Mouse (Mus musculus): ENCODE data around the gene Nlrp9c. TPM values are rescaled to one million over a fixed set of nuclear protein-coding genes. Genes with fewer than 3 reads are reported as not detected.
"Not testable (repeated sequence)": the region's sequence is repeated elsewhere in the genome, so short reads cannot be mapped to it uniquely, and the experiment has no call there.

Nlrp9c gene
- not detected for total RNA-seq (2021)
- long read RNA-seq, experiment 1 = 0 reads
- long read RNA-seq, experiment 2 = 0 reads

DNA sequence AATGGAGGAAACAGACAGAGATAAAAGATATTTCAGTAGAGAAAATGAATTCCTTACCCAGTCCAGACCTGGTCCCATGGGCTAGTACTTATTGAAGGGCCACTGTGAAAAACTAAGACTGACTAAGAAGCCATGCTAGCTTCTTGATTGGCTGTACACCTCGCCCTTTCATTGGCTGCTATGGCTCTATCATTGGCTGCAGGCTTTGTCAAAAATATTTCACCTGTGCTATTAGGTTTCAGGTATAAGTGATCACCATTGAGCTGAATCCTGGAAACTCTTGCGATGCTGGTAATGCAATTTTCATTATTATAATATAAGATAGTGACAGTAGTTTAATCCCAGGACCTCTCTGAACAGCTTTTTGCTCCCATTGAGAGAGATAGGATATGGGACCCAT, at the start of gene Nlrp9c:
TSS of gene Nlrp9c (minus strand) at position 101 of the 400 bp plus-strand sequence.
- DNase-seq (ENCODE audit: low spot score in 2 of 2) = not testable (repeated sequence)

DNA sequence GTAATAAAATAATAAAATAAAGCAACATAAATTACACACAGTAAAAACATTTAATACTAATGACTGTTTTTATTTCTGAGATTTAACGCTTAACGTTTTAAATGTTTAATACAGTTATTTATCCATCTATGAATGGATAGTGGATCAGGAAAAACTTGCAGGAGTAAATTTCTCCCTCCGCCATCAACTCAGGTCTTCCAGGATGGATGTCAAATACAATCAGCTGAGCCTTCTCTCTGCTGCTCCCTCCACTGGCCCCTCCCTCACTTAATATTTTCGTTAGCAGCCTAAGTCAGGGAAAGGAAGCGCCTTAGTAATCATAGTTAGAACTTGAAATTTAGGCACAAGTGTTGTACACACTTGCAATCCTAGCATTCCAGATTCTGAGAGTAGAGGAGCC, 31.3 kb upstream of the Nlrp9c start, which contains the start of gene Nlrp4a:
TSS of gene Nlrp4a (plus strand) at position 301 of the 400 bp plus-strand sequence.
- DNase-seq (ENCODE audit: low spot score in 2 of 2) = no peak

DNA sequence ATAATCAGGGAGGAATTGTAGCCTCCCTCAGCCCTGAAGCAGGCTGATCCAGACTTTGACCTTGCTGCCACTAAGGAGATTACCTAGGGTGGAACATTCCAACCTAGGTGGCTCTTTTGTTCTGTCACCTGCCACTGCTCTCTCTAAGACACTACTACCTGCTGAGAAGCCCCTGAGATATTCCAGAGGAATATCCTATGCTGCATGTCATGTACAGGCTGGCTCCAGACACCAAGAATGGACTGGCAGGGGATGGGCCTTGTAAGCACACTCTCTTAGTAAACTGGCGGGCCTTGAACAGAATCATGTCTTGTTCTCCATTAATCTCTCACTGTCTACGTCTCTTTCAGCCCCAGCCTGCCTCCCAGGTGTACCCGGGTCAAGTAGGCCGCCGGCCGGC, 11.7 kb downstream of the Nlrp9c start:
- not testable (repeated sequence) for DNase-seq (ENCODE audit: low spot score in 2 of 2)

DNA sequence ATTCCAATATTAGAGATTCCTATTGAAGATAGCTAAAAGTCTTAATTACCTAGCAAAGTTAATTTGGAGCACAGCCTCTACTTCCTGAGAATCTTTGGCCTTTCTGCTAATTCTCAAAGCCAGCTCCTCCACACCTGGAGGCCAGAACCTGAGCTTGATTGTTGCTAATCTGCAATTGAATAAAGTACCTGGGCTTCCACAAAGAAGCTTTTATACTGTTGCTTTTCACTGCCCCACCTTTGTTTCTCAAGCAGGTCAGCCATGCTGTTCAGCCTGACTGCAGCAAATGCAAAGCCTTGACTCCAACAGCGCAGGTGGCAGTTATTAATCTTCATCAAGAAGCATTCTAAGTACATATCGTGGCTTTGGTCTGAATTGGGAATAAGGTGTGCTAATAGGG, 12.4 kb downstream of the Nlrp9c start:
- DNase-seq (ENCODE audit: low spot score in 2 of 2) = not testable (repeated sequence)

DNA sequence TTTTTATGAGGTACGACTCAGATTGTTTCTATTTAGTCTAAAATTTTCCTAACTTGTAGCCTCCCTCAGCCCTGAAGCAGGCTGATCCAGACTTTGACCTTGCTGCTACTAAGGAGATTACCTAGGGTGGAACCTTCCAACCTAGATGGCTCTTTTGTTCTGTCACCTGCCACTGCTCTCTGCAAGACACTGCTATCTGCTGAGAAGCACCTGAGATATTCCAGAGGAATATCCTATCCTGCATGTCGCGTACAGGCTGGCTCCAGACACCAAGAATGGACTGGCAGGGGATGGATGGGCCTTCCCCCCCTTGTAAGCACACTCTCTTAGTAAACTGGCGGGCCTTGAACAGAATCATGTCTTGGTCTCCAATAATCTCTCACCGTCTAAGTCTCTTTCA, 16.8 kb downstream of the Nlrp9c start:
- DNase-seq (ENCODE audit: low spot score in 2 of 2) = not testable (repeated sequence)

DNA sequence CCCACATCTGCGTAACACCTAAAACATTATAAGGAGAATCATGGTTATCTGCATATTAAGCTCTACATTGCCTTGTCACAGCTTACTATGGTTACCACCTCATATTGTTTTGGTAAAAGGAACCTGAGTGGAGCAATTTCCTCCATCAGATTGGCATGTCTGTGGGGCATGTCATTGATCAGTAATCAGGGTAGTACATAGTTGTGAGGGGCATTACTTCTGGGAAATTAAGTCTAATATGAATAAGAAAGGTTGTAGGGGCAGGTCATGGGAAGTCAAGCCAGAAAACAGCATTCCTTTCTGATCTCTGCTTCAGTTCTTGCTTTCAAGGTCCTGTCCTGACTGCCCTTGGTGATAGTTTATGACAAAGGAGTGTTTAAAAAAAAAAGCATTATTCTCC, 22.7 kb downstream of the Nlrp9c start:
- no peak for DNase-seq (ENCODE audit: low spot score in 2 of 2)

DNA sequence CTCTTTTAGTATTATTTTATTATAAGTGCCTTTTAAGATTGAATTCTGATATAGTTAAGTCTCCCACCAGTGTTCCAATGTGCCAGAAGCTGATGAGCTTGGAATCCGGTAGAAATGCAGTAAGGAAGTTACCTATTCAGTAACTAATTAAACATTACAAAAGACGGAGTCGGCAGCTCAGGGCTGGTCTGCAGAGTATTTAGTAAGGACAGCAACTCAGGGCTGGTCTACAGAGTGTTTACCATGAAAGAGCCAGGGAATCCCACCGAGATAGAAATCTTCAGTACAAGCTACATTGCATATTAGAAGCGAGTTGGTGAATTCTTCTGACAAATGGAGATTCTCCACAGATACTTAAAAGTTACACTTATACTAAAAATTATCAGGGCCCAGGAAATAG, 30.3 kb downstream of the Nlrp9c start:
- not testable (repeated sequence) for DNase-seq (ENCODE audit: low spot score in 2 of 2)

DNA sequence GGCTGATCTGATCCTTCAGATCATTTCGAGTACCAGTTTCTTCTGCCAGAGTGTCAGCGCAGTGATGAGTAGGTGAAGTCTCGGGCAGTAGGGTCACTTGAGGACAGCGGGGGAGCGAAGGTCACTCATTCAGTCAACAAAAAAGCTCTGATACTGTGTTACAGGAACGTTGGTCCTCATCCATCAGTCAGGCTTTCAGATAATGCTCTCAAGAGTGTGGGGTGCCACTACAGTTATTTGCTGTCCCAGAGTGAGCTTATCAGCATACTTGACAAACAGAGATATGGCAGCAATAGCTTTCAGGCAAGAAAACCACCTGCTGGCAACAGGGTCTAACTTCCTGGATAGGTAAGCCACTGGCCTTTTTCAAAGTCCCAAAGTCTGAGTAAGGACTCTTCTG, 46.8 kb downstream of the Nlrp9c start:
- not testable (repeated sequence) for DNase-seq (ENCODE audit: low spot score in 2 of 2)

DNA sequence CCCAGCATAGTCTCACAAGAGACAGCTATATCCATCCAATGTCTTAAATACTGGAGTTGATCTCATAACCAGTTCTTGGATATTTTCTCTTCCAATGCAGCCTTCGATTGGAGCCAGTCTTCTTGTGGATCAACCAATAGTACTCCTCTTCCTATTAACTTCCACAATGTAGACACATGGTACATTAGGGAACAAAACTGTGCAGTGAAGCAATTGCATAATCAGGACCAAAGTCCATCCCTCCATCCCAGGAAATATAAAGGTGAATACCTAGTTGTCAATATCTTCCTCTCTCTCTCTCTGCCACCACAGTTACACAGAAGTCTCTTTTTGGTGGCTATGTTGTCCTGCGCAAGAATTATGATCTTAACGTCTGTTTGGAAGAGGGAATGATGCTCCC, 51.2 kb downstream of the Nlrp9c start:
- DNase-seq (ENCODE audit: low spot score in 2 of 2) = not testable (repeated sequence)

DNA sequence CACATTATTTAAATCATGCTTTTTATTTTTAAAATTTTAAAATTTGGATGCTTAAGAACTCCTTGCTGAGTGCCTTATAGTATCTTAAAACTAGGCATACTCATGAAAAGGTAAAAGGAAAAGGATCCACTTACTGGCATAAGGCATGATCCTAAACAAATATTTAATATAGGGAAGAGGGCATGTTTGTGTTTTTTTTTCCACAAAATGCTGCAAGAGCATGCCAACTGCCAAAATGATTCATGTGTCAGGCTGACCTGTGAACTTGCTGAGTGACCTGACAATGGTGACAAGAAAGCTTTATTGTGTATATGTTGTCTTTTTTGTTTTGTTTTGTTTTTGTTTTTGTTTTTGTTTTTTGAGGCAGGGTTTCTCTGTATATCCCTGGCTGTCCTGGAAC, 53.3 kb downstream of the Nlrp9c start:
- DNase-seq (ENCODE audit: low spot score in 2 of 2) = not testable (repeated sequence)

DNA sequence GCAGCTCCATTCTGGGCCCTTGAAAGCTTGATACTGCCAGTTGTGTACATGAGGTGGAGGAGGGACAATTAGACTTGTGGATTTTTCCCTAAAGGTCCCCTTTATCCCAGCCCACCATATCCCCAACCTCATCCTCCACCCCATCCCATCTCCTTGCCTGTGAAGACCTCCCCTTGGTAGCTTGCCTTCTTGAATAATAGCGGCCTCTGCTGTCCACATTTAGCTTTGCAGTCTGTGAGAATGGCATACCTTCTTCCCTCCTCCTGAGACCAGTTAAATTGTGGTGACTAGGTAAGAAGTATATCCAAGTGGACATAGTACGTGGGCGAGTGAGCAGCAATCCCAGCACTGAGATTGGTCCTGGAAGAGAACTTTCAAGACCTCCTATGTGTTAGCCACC, 83.1 kb downstream of the Nlrp9c start:
- DNase-seq (ENCODE audit: low spot score in 2 of 2) = not testable (repeated sequence)

DNA sequence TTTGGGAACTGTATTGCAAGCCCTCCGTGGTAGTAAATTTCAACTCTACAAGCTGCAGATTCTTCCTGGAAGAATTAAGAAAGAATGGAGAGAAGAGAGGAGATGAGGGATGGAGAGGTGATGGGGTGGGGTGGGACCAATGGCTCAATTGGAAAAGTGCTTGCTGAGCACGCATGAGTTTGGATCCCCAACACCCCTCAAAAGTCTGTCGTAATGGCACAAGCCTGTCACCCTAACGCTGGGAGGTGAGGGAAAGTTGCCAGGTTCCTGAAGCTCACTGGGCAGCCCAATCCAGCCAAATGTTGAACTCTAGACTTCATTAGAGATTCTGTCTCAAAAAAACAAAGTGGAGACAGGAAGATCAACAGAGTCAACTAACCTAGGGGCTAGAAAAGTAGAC, 87.7 kb downstream of the Nlrp9c start:
- not testable (repeated sequence) for DNase-seq (ENCODE audit: low spot score in 2 of 2)

DNA sequence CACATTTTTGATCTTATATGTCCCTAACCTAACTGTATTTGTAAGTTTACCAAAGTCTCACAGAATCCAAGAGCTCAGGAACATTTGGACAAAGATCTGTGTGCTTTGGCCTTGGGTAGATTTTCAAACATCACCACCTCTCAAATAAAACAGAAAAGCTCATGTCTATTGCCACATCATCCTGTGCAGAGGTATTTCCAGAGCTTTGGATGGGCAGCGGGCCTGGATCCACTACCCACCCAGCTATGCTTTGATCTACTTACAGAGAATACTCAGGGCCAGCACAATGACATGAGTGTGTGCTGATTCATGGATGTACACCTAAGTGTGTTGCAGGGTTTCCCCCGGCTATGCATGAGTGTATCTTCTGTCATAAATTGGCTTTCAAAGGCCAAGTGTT, 88.3 kb downstream of the Nlrp9c start:
- DNase-seq (ENCODE audit: low spot score in 2 of 2) = not testable (repeated sequence)

DNA sequence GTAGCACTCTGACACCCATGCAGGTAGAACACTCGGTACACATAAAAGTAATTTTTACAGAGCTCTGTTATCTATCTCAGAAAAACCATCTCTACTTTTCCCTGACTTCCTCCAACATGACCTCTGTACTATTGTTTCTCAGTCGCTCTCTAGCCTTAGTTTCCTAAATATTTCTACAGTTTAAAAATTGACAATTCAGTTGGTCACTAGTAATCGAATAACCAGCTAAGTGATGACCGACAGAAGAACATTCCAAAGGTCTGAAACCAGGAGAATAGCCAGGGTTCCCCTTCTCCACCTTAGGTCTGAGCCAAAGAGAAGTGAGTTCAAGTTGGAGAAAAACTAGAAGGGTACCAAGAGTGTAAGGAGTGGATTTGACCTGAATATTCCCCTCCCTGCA, 91.7 kb downstream of the Nlrp9c start:
- DNase-seq (ENCODE audit: low spot score in 2 of 2) = not testable (repeated sequence)

DNA sequence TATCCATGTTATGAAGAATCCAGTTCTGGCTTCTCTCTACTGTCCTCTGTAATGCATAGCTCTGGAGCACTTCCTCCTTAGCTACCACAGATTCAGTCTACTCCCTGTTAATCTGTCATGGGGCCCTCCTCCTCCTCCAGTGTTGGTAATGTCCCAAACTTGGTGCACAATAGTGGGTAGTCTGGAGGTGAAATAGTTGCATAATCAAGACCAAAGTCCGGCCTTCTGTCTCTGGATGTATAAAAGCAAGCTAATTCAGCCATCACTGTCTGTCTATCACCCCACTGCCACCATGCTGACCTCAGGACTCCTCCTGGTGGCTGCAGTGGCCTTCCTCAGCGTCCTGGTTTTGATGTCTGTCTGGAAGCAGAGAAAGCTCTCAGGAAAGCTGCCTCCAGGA, 96.6 kb downstream of the Nlrp9c start, which contains the start of gene Cyp2a4:
TSS of gene Cyp2a4 (plus strand) at position 244 of the 400 bp plus-strand sequence.
- not testable (repeated sequence) for DNase-seq (ENCODE audit: low spot score in 2 of 2)

DNA sequence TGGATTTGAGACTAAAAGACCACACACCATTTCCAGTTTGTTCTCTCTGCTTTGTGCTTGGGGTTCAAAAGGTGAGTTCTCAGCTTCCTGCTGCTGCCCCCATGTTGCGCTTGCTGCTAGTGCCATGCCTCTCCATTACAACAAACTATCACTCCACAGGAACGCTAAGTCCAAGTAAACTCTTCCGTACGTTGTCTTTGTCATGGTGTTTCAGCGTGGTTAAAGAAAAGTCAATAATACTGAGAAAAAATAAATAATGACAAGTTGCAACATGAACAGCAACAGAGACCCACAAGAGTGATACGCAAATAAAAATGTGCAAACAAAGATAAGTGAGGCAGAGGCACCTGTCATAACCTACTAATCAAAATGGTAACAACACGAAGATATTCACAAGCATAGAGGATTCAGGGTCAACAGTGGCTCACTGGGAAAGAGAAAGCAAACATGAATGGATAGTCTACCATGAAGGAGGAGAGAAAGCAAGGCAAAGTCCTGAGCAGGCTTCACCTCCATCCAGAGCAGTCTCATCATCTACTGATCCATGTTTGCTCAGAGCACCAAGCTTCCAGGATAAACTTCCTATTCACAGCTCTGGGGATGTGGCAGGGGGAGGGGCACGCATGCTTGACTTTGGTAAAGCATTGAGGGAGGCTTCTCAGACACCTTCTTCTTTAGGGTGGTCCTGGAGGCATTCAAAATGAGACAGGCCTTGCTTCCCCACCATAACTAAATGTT, 99.9 kb downstream of the Nlrp9c start:
- not testable (repeated sequence) for DNase-seq (ENCODE audit: low spot score in 2 of 2)

Other genes starting within 250 kb of the Nlrp9c start
- not detected for gene Cyp2b9, start 230.3 kb downstream of the Nlrp9c start, total RNA-seq (2021)
- not detected for gene Vmn1r184, start 143.4 kb downstream of the Nlrp9c start, total RNA-seq (2021)
- under 1 TPM; 0.29 to 0.50 TPM for gene Cyp2a4, start 96.5 kb downstream of the Nlrp9c start, total RNA-seq (2021)
- not detected for gene Nlrp4a, start 31.4 kb upstream of the Nlrp9c start, total RNA-seq (2021)
- gene Nlrp9a, start 131.3 kb upstream of the Nlrp9c start, total RNA-seq (2021) = not detected
- gene Vmn1r185, start 214.8 kb upstream of the Nlrp9c start, total RNA-seq (2021) = not detected

Data from adrenal gland, adult 18-20 months (tissue).